Mouse (Mus musculus) natural killer cell, adult 2 months (primary cell): ENCODE data around the gene Impdh2.
A peak's percentile ranks its signal among the peaks of the same experiment; 100 is the strongest.

Experiments
- DNase-seq, 2 experiments: peaks; one replicate each; pipeline ENCODE4 v3.0.0; 2022; ENCODE audit warnings: low spot score in 2 of 2

Impdh2 gene

DNA sequence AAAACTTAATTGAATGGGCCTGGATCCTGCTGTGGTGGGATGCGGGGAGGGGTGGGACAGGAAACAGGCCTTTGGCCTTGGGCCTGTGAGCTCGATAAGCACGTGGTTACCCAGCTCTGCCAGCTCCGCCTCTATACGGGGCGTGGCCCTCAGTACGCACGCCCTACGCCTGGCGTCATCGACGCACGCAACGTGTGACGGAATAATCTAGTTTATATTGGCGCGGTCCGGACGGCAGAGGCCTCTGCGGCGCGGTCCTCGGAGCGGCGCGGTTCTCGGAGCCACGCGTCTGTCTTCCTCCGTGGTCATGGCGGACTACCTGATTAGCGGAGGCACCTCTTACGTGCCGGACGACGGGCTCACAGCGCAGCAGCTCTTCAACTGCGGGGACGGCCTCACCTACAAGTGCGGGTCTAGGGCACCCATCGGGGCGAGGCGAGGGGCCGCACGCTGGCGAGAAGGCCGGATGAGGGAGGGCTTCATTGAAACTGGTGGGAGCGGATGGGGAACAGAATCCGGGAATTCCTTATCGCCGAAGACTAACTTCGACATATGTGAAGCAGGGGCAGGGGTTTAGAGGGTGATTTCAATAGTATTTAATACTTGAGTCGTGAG is at the start of gene Impdh2:
TSS of gene Impdh2 (plus strand) at position 60 of the 615 bp plus-strand sequence.
- peak; percentile 93 to 94 for DNase-seq

DNA sequence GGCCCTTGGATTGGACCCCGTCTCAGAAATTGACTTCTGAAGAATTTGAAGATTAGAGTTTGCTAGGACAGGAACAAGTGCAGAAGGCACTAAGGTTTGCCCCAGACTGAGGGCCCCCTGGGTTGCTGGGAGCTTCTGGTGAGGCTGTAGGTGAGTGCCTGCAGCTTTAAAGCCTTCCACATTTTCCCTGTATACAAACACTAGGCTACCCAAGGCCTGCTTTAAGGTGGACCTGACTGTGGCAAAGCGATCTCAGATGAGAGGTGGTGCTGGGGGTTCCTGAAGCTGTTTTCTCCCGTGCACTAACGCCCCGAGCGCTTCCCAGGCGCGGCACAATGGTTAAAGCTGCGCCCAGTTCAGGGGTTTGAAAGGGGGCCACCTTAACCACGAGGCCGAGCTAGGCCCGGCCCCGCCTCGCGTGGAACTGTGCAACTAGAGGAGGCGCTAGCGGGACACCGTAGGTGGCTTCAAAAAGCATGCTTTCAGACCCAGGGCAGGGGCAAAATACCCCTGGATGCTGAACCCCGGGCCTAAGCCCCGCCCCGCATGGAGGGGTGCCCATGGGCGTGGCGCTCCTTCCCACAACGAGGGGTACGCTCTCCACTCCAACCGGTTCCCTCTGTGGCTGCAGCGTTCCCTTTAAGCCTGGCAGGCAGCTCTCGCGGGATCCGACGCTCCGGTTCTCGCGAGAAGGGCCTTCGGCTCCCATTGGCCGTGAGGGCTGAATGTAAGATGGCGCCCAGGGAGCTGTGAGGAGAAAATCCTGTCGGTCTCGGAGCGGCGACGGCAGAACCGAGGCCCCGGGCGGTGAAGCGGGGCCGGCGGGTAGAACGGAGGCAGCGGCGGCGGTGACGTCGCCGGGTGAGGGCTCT is 43.5 kb upstream of the Impdh2 start, which contains the start of gene Qrich1:
TSS of gene Qrich1 (plus strand) at position 427 of the 872 bp plus-strand sequence.
- peak; percentile 93 to 94 for DNase-seq

DNA sequence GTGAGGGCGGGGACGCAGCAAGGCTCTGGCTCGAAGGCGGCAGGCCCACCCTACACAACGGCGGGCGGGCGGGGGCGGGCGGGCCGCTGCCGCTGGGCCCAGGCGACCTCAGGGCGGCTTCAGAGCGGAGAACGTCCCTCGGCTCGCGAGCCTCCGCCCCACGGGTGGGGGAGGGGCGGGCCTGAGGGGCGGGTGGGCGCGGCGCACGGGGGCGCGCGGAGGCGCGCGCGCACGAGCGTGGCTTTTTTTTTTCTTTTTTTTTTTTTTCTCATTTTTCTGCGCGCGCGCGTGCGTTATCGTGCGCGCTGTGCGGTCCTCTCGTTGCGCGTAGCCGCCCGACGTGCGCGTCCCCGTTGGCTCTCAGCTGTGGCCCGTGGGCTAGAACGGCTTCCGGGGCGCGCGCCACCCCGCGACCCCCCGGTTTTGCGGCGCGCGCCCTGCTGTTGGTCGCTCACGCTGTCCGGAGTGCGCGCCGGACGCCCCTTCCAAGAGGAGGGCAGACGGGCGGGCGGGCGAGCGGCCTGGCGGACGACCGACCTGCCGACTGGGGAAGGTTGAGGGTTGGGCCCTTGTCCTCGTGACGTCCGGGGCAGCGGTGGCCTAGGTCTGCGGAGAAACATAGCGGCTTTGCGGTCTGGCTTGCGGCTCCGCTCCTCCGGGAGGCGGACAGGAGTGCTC is 42.7 kb upstream of the Impdh2 start:
- peak; percentile 67 to 71 for DNase-seq

DNA sequence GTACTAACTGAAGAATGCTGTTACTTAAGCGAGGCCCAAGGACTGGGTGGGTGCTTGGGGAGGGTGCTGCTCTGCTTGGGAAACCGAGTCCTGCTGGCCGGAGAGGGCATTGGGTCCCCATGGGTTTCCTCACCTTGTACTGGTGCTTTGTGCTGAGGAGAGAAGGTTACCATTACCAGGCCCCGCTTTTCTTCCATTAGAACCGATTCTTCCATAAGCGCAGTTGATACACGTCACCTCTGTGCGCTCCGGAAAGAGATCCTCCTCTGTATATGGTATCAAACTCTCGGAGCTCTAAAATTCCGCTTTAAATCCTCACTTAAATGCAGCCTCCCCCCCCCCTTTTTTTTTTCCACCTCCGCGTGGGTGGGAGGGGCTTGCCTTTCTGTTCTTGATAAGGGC is 42.2 kb upstream of the Impdh2 start:
- DNase-seq = no peak

DNA sequence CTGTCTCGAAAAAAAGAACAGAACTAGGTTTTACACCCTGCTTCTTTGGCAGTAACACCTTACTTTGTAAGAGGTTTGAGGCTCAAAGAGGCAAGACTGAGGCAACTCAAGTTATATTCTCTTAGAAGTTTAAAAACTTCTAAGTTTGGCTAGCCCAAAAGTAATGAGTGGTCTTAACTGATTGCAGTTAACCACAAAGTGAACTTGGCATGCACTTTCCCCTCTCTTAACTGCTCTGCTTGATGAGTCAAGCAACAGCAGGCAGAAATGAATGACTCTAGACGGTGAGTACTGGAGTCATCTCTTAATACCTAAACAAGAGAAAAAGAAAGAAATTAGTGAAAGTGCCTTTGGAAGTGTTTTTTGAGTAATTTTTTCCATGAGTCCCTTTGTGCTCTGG is 38.5 kb upstream of the Impdh2 start:
- DNase-seq = no peak

DNA sequence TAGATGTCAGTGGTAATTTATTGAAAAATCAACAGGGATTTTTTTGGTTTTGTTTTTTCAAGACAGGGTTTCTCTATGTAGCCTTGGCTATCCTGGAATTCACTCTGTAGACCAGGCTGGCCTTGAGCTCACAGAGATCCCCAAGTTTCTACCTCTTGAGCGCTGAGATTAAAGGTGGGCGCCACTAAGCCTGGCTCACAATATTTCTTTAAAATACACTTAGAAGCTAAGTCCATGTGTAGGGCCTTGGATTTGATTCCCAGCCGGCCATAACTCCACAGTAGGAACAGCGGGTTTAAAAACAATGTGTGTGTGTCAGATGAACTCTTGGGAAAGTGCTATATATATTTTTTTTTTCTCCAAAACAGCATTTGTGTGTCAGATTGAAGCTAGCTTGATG is 36.7 kb upstream of the Impdh2 start:
- no peak for DNase-seq

DNA sequence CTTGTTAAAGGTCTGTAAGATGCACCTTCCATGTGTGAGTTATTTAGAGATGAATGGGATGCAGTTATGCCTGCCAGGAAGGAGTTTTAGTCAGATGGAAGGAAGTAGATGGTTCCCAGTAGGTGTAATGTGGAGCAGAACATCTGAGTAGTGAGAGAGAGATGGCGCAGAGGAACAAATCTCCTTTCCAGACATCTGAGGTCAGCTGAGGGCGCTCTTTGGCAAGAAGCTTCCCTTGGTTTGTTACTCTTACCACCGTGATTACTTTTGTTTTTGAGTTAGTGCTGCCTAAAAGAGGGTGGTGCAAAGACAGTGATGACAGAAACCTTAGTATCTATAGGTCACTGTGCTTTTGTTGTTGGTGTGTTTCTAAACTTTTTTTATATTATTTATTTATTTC is 34.7 kb upstream of the Impdh2 start:
- no peak for DNase-seq

DNA sequence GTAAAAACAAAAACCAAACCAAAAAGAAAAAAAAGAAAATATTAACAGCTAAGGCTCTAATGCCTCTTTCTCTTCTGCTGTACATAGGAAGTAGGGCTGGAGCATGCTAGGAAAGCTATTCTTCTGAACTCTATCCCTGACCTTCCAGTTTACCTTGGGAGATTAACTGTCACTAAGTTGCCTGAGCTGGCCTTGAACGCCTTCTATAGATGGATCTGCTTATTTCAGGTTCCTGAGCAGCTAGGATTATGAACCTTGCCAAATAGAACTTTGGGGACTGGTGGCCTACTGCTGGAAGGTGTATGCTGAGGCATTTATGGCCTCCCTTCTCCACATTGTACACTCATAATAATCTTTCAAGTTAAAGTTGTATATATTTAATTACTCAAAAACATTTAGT is 29.1 kb upstream of the Impdh2 start:
- DNase-seq = no peak

DNA sequence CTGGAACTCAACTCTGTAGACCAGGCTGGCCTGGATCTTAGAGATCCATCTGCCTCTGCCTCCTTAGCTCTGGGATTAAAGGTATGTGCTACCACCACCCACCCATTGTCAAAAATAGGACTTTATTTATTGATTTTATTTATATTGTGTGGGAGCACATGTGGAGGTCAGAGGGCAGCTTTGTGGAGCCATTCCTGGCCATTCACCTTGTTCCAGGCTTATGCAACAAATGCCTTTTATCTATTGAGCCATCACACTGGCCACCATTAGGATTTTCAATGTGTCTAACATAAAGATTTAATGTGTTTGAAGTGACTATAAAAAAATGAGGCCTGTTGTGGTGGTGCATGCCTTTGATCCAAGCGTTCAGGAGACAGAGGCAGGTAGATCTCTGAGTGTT is 28.6 kb upstream of the Impdh2 start:
- DNase-seq = no peak

DNA sequence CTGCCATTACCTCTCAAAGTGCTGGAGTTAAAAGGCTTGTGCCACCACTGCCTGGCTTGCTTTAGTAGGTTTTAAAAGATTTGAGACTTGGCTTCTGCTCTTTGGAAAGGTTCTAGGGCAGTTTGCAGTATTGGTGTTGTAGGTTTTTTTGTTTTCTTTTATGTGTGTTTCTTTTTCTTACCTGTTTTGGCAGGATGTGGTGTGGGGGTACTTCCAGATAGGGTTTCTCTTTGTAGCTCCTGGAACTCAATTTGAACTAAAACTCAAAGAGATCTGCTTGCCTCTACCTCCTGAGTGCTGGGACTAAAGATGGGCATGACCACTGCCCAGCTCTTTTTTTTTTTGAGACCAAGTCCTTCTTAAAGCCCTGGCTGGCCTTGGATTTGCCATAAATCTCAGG is 19.2 kb upstream of the Impdh2 start:
- DNase-seq = no peak

DNA sequence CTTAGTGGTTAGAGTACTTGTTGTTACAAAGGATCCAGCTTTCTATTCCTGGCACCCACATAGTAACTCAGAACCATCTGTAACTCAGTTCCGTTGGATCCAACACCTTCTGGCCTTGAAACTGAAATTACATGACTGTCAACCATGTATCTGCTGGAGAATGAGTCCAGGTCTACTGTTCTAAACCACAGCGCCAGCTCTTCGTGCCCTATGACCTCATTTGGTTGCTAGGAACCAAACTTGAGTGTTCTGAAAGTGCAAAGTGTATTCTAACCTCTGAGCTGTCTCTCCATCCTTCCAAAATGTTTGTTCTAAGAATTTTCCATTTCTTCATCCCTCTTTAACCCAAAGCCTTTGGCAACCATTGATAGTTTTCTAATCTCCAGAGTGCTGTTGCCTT is 14.1 kb upstream of the Impdh2 start:
- no peak for DNase-seq

DNA sequence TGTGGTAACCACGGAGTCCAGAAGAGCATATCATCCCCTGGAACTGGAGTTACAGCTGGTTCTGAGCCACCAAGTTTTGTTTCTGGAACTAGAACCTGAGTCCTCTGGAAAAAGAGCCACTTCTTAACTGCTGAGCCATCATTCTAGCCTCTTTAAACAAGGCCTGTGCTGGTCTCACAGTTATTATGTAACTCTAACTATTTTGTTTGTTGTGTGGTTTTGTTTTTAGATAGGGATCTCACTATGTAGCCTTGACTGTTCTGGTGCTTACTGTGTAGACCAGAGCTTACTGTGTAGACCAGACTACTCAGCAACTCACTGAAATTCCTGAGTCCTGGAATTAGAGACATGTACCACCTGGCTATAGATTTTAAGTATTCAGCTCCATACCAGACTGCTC is 13.2 kb upstream of the Impdh2 start:
- no peak for DNase-seq

DNA sequence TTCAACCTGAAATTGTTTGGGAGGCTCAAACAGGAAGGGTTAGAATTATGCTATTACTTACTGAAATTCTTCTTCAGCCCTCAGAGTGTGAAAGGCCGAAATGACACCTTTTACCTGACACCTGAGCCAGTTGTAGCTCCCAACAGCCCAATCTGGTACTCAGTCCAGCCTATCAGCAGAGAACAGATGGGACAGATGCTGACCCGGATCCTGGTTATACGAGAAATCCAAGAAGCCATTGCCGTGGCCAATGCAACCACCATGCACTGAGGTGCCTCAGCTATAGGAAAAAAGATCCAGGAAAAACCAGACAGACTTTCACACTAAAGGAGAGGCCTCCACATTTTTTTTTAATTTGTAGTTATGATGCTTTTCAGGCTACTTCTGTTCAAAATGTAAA is 917 bp upstream of the Impdh2 start:
- no peak for DNase-seq

DNA sequence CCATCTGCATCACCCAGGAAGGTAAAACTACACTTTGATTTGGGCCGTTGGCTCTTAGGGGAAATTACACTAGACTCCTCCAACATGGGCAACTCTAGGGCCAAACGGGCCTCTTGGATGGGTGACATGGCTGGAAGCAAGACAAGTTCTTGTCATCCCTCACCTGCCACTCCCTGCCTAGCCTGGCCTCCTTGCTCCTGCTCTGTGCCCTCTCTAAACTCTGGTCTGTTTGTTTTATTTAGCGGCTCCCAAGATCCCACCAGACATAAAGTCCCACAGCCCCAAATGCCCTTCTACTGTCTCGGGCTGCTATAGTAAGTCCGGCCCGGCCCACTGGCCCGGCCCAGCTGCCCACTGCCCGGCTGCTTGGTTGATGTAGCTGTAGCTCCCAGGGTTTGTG is 3.6 kb downstream of the Impdh2 start:
- no peak for DNase-seq

DNA sequence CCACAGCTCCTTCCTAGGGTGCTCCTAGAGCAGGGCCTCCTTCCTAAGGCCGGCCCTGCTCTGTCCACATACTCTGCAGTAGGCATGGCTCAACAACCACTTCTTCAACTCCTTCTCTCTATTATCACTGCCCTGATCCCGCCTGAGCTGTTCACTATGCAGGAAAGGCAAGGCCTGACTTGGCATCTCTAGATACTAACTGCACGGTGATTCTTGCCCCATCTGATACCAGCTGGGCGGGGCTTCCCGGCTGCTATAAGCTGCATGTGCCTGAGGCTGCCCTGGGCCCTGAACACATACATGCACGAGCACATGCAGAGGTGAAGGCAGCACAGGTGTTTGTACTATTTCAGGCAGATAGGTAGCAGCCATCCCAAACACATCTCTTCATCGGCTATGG is 4.0 kb downstream of the Impdh2 start:
- no peak for DNase-seq

DNA sequence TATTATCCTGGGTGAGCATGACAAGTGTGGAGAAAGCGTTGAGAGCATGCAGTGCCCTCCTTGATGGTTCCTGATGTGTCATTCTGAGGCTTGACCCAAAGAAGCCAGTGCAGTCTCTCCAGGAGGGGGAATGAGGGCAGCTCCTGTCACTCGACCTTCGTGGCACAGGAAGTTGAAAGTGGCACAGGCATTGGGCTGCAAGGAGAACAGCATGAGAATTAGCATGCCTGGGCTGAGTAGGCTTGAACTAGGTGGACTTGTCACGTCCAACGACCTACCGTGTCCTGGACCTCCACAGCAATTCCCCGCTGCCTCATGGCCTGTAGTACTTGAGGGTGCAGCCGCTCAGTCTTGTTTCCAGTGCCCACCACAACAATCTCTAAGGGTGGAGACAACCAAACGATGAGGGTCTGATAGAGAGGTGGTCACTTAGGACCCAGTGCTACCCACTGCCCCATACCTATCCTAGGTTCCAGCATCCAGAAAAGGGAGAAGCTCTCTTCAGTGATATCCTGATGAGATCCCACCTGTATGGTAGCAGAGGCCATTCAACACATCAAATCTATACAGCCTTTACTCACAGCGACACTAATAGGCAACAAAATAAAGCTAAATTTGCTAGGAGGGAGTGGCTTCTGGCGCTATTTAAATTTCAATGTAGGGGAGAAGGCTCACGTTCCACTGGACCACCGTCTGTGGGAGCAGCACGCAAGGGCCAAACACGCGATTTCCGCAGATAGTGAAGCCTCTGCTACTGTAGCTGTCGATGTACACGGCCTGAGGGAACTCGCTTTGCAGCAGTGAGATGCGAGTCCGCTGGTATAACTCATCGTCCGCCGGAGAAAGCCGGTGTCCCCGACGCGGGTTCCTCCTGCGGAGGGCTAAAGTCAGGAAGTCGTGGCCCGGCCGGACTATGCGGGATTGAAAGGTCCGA is 6.1 kb downstream of the Impdh2 start:
- no peak for DNase-seq

DNA sequence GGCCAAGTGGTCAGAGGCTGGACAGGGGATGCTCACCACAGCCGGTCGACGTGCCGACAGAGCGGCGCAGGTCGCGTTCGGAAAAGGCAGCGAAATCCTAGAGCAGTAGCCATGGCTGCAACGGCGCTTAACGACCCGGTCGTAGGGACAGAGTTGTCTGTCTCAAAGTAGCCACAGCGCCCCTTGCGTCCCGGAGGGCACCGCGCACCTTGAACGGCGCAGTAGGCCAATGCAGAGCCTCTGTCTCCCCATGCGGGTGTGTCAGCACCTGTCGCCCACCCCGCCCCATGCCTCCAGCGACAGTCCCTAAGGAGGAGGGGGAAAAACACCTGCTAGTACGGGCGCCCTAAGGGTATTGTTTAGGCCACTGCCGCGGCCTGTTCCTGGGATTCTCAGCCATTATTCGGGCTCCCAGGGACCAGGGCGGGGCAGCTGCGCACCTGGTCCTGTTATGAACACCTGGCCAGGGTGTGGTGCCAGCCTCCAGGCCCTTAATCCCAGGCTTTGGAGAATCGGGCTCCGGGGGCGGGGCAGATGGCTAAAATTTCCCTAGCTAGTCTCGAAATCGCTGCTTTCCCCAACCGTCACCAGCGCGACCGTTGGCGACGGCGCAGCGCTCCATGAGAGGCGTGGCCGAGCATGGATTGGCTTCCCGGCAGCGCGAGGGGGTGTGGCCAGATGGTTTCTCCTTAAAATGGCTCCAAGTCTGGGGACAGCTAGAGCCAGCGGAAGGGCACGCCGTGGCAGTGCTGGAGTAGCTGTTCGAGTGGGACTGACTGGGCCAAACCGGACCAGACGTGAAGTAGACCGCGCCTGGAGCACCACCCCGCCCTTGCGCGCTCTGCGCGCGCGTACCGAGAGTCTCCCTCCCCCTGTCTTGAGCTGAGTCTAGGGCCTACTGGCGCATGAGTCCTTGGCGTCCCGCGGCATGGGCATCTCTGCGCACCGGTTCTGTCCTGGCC is 7.0 kb downstream of the Impdh2 start, which contains the start of gene Ndufaf3:
TSS of gene Ndufaf3 (minus strand) at position 620 of the 962 bp plus-strand sequence.
- peak; percentile 91 to 94 for DNase-seq

DNA sequence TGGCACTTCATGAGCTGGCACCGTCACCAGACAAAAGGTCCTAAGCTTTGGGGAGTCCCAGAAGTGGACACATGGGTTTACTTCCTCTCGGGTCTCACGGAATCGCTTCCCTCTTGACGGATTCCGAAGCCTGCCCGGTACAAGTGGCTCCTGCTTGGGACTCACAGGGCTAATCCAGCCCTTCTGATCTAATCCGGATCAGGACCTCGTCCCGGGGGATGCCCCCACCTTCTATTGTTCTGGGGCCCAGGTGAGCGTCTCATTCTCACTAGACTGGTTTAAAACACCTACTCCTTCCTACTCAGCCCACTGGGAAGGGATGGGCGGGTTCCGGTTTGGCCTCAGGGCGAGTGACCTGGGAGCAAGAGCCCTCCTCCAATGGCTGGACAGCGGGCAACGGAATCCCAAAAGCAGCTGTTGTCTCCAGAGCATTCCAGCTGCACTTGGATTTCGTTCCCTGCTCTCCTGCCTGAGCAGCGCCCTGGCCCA is 7.9 kb downstream of the Impdh2 start:
- no peak for DNase-seq

DNA sequence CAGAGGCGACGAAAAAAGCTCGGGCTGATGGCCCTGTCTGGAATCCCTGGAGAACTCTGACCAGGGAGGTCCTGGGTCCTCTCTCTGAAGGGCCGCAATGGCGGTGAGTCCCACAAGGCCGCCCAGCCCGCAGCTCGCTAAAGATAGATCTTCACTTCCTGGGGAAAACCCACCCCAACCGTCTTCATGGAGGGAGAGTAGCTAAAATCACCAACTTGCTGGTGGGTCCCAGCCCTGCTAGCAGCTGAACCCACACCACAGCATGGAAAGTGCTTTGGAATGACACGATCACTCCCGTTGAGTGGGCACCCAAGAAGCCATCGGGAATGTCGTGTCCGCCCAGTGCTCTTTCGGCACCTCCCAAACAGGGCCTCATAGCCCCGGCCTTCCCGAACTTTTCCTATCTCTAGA is 8.4 kb downstream of the Impdh2 start:
- no peak for DNase-seq
